Mouse (Mus musculus): Measurements from ENCODE around the gene Apol7e. TPM values are rescaled to one million over a fixed set of nuclear protein-coding genes. Genes with fewer than 3 reads are reported as not detected.

Gene Apol7e
- polyA plus RNA-seq (2015; fragmentation: Nextera tagmentation; extraction: Ambion mirVana): not detected in 2 replicates

GRCm38 (mm10) chr15:77698656-77699055, at the start of gene Apol7e:
TSS of gene Apol7e (plus strand) at chr15:77698857.

GRCm38 (mm10) chr15:77728739-77729138, 30.1 kb downstream of the Apol7e start, which contains the start of gene Apol9b:
TSS of gene Apol9b (plus strand) at chr15:77729039.

GRCm38 (mm10) chr15:77756848-77757247, 58.2 kb downstream of the Apol7e start, which contains the start of gene Apol8:
TSS of gene Apol8 (minus strand) at chr15:77757003.

Other genes starting within 250 kb of the Apol7e start
- gene Apol10a, start 221.8 kb upstream of the Apol7e start, polyA plus RNA-seq (2015; fragmentation: Nextera tagmentation; extraction: Ambion mirVana): not detected in 2 replicates
- gene Apol11a, start 190.6 kb upstream of the Apol7e start, polyA plus RNA-seq (2015; fragmentation: Nextera tagmentation; extraction: Ambion mirVana): not detected in 2 replicates
- gene Apol7c, start 165.5 kb upstream of the Apol7e start, polyA plus RNA-seq (2015; fragmentation: Nextera tagmentation; extraction: Ambion mirVana): 0.06 and 0.15 TPM in 2 replicates
- gene 1700025B11Rik, start 137.0 kb upstream of the Apol7e start, polyA plus RNA-seq (2015; fragmentation: Nextera tagmentation; extraction: Ambion mirVana): not detected in 2 replicates
- 0.12 and 0.15 TPM in 2 replicates for gene Apol10b, start 102.7 kb upstream of the Apol7e start, polyA plus RNA-seq (2015; fragmentation: Nextera tagmentation; extraction: Ambion mirVana)
- not detected in 2 replicates for gene Gm36245, start 99.6 kb upstream of the Apol7e start, polyA plus RNA-seq (2015; fragmentation: Nextera tagmentation; extraction: Ambion mirVana)
- gene Apol11b, start 55.6 kb upstream of the Apol7e start, polyA plus RNA-seq (2015; fragmentation: Nextera tagmentation; extraction: Ambion mirVana): not detected in 2 replicates
- gene Apol9b, start 30.2 kb downstream of the Apol7e start, polyA plus RNA-seq (2015; fragmentation: Nextera tagmentation; extraction: Ambion mirVana): not detected in 2 replicates
- gene Apol8, start 58.1 kb downstream of the Apol7e start, polyA plus RNA-seq (2015; fragmentation: Nextera tagmentation; extraction: Ambion mirVana): not detected in 2 replicates
- 15.6 and 16.8 TPM in 2 replicates for gene Myh9, start 143.3 kb downstream of the Apol7e start, polyA plus RNA-seq (2015; fragmentation: Nextera tagmentation; extraction: Ambion mirVana)
- 260 and 262 TPM in 2 replicates for gene Txn2, start 230.1 kb downstream of the Apol7e start, polyA plus RNA-seq (2015; fragmentation: Nextera tagmentation; extraction: Ambion mirVana)